Mouse (Mus musculus): ENCODE data around the gene Pinlyp. TPM values are rescaled to one million over a fixed set of nuclear protein-coding genes. Genes with fewer than 3 reads are reported as not detected.

Gene Pinlyp
- polyA plus RNA-seq (2012; rRNA removed), result 0.15 and 24.2 TPM in 2 replicates

GRCm38 (mm10) chr7:24546068-24546614, at the start of gene Pinlyp, which contains the start of gene Xrcc1:
Gene Pinlyp (minus strand): TSS chr7:24546118.
Gene Xrcc1 (plus strand): TSS chr7:24546289.
- WGBS, result 35% methylated on average over 13 of the region's 13 CpGs
- H3K4me1 ChIP-seq (ENCODE audit: control insufficient read depth, insufficient read depth, low read length), result 0 out of 2 replicates have a peak, but pooled peaks cover 2% of the 10 kb centered on the region
- TF ChIP-seq CTCF (IDR thresholded peaks at IDR 0.05; ENCODE audit: insufficient read depth, low read length) (no peak), POLR2A (IDR thresholded peaks at IDR 0.05; ENCODE audit: borderline replicate concordance, extremely low read depth, low read depth, low read length) (no peak)
- peak within 1 kb of the TSS; percentile 97 for H3K4me3 ChIP-seq (replicated peaks; ENCODE audit: extremely low read depth, low read depth, low read length)
- DNase-seq, result peak; percentile 18

DNA sequence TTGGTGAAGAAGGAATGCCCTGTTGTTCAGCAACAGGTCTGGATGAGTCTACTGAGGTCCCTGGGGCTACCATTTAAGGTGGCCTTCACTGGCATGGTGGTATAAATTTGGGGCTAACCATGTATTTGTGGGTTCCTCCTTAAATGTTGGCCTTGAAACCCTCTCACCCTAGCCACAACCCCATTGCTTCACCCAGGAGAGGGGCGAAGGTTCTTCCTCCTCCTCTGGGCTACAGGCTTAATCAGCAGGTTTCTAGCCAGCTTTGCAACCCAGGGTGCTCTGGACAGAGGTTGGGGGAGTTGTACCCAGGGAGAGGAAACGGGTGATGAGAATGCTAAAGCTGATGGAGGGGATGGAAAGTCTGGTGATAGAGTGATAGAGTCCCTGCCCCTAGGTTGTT, 49.5 kb upstream of the Pinlyp start:
- TF ChIP-seq CTCF (IDR thresholded peaks at IDR 0.05; ENCODE audit: insufficient read depth, low read length), result no peak
- no peak for TF ChIP-seq POLR2A (IDR thresholded peaks at IDR 0.05; ENCODE audit: borderline replicate concordance, extremely low read depth, low read depth, low read length)
- Histone ChIP-seq H3K4me1 (ENCODE audit: control insufficient read depth, insufficient read depth, low read length) (no peaks in the 10 kb centered on the region; the same call in 1 of the 2 replicates), H3K4me3 (replicated peaks; ENCODE audit: extremely low read depth, low read depth, low read length) (no peak overlapping the region)
- WGBS, result 68% methylated on average over 2 of the region's 2 CpGs
- DNase-seq, result no peak

- DNase-seq, result no peak
- Histone ChIP-seq H3K4me1 (ENCODE audit: control insufficient read depth, insufficient read depth, low read length) (no peaks in the 10 kb centered on the region; the same call in 1 of the 2 replicates), H3K4me3 (replicated peaks; ENCODE audit: extremely low read depth, low read depth, low read length) (peak overlapping the region; percentile 77)
- 12% methylated on average over 13 of the region's 13 CpGs for WGBS
- TF ChIP-seq CTCF (IDR thresholded peaks at IDR 0.05; ENCODE audit: insufficient read depth, low read length), result no peak
- TF ChIP-seq POLR2A (IDR thresholded peaks at IDR 0.05; ENCODE audit: borderline replicate concordance, extremely low read depth, low read depth, low read length), result no peak
Measured at GRCm38 (mm10) chr7:24594309-24594803, 48.4 kb upstream of the Pinlyp start.

DNA sequence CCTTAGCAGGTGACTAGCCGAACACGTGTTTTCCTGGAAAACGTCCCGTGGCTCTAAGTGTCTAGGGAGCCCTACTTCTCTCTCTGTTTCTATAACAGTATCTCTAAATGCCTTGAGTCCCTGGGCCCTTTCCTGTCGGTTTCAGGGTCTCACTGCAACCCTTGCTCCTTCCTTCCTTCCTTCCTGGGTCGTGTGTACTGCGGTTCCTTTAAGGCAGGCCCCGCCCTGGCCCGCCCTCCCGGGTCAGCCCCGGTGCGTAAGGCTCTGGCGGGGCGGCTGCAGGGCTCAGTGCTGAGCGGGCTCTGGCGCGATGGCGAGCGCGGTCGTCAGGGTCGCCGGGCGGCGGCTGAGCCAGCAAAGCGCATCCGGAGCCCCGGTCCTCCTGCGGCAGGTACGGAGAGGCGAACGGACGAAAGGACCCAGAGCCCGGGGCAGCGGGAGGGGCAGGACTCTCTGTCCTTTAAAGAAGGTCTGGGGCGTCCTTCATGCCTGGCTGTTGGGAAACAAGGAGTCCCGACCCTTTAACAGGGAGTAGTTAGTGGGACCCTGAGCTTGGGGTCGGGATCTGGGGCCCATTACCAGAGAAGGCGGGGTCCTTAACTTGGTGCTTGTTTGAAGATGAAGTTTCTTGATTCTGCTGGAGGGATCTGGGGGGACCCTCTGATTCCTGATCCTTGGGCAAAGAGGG, 47.8 kb upstream of the Pinlyp start:
- 1% methylated on average over 39 of the region's 39 CpGs for WGBS
- H3K4me1 ChIP-seq (ENCODE audit: control insufficient read depth, insufficient read depth, low read length), result no peaks in the 10 kb centered on the region; the same call in 1 of the 2 replicates
- no peak; the same call in 1 of the 2 replicates for TF ChIP-seq POLR2A (IDR thresholded peaks at IDR 0.05; ENCODE audit: borderline replicate concordance, extremely low read depth, low read depth, low read length)
- no peak for TF ChIP-seq CTCF (IDR thresholded peaks at IDR 0.05; ENCODE audit: insufficient read depth, low read length)
- H3K4me3 ChIP-seq (replicated peaks; ENCODE audit: extremely low read depth, low read depth, low read length), result peak overlapping the region; percentile 77
- peak; percentile 71 for DNase-seq

DNA sequence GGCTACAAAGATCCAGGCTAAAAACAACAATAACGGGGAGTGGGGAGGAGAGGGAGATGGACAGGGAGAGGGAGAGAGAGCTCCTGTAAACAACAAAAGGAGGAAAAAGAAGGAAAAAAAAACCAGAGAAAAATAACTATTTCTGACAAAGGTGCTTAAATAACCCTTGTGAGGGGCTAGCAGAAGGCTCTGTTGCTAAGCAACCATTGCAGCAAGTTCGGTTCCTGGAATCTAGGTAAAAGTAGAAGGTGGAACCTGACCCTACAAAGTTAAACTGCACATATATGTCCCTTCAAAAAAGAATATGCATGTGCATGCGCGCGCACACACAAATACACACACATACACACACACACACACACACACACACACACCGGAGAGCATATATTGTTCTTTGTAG, 46.9 kb upstream of the Pinlyp start:
- Histone ChIP-seq H3K4me3 (replicated peaks; ENCODE audit: extremely low read depth, low read depth, low read length) (no peak overlapping the region), H3K4me1 (ENCODE audit: control insufficient read depth, insufficient read depth, low read length) (peaks cover 2% of the 10 kb centered on the region; the same call in 1 of the 2 replicates)
- DNase-seq, result no peak
- WGBS, result 79% methylated on average over 6 of the region's 6 CpGs
- TF ChIP-seq POLR2A (IDR thresholded peaks at IDR 0.05; ENCODE audit: borderline replicate concordance, extremely low read depth, low read depth, low read length), result no peak
- no peak for TF ChIP-seq CTCF (IDR thresholded peaks at IDR 0.05; ENCODE audit: insufficient read depth, low read length)

GRCm38 (mm10) chr7:24592163-24592562, 46.2 kb upstream of the Pinlyp start:
- DNase-seq, result no peak
- WGBS, result 49% methylated on average over 4 of the region's 4 CpGs
- TF ChIP-seq CTCF (IDR thresholded peaks at IDR 0.05; ENCODE audit: insufficient read depth, low read length) (no peak), POLR2A (IDR thresholded peaks at IDR 0.05; ENCODE audit: borderline replicate concordance, extremely low read depth, low read depth, low read length) (no peak)
- no peak overlapping the region for H3K4me3 ChIP-seq (replicated peaks; ENCODE audit: extremely low read depth, low read depth, low read length)
- H3K4me1 ChIP-seq (ENCODE audit: control insufficient read depth, insufficient read depth, low read length), result peaks cover 7% of the 10 kb centered on the region; the same call in 1 of the 2 replicates

DNA sequence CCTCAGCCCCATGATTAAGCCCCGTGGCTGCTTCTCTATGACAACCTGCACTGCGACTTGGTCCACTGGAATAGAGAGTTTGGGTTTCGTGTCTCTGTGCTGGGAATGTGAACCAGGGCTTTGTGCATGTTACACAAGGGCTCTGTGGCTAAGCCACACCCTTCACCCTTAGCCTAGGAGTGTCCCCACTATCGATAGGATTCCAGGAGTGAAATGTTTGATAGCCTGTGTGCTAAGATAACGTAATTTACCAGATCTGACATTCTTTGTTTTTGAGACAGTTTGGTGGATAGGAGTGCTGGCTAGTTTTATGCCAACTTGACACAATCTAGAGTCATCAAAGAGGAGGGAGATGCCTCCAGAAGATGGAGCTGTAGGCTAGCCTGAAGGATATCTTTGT, 45.8 kb upstream of the Pinlyp start:
- Histone ChIP-seq H3K4me1 (ENCODE audit: control insufficient read depth, insufficient read depth, low read length) (peaks cover 7% of the 10 kb centered on the region; the same call in 1 of the 2 replicates), H3K4me3 (replicated peaks; ENCODE audit: extremely low read depth, low read depth, low read length) (no peak overlapping the region)
- no peak for DNase-seq
- TF ChIP-seq CTCF (IDR thresholded peaks at IDR 0.05; ENCODE audit: insufficient read depth, low read length), result no peak
- no peak for TF ChIP-seq POLR2A (IDR thresholded peaks at IDR 0.05; ENCODE audit: borderline replicate concordance, extremely low read depth, low read depth, low read length)
- 67% methylated on average over 5 of the region's 5 CpGs for WGBS

DNA sequence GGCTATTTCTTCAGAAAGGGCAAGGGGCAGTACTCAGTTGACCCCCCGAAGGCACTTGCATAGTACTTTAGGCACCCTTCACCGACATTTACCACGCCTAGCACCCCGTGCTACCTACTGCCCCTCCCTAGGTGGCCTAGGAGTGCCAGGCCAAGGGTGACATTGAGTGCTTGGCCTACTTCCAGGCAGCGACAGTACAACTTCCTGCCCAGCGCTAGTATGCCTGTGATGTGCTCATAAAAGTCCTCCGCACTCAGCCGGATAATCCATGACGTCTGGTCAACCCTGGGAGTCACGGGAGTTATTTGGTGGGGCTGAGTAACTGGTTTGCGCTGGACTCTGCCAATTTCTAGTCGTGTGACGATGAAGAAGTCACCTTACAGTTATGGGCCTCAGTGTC, 42.4 kb upstream of the Pinlyp start:
- TF ChIP-seq POLR2A (IDR thresholded peaks at IDR 0.05; ENCODE audit: borderline replicate concordance, extremely low read depth, low read depth, low read length), result no peak
- TF ChIP-seq CTCF (IDR thresholded peaks at IDR 0.05; ENCODE audit: insufficient read depth, low read length), result no peak
- H3K4me1 ChIP-seq (ENCODE audit: control insufficient read depth, insufficient read depth, low read length), result peaks cover 7% of the 10 kb centered on the region; the same call in 1 of the 2 replicates
- H3K4me3 ChIP-seq (replicated peaks; ENCODE audit: extremely low read depth, low read depth, low read length), result no peak overlapping the region
- no peak for DNase-seq
- WGBS, result 36% methylated on average over 13 of the region's 13 CpGs

DNA sequence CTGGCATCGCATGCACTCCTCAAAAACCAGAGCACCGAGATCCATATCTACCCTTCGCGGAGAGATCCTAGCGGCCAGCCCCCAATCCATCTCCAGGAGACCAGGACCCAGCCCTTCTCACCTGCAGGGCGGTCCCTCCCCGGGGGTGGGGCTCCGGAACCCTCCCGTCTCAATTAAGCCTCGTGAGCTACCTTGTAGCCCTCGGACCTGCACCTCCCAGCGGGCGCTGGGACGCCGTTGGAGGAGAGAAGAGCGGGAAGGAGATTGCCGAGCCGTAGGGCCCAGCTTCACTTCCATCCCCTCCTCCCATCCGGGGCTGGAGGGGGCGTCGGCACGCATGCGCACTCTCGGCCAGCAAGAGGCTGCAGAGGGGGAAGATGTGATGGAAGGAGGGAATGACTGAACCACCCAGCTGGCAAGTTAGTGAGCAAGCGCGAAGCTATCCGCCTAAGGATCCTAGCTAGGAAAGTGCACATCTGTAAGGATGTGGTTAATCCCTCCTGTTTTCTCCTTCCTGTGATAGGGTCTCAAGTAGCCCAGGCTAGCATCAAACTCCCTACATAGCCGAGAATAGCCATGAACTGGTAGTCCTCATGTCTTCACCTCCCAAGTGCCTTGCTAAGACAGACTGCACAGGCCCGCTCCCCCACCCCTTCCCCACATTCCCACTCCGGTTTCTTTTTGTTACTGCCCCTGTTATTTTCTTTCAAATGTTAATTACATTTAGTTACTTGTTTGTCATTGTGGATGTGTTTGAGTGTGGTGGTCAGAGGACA, 41.6 kb upstream of the Pinlyp start, which contains the start of the genes Ethe1 and Zfp575:
TSS of gene Ethe1 (plus strand) at position 214 of the 776 bp plus-strand sequence.
TSS of gene Zfp575 (minus strand) at position 312 of the 776 bp plus-strand sequence.
- TF ChIP-seq POLR2A (IDR thresholded peaks at IDR 0.05; ENCODE audit: borderline replicate concordance, extremely low read depth, low read depth, low read length) (peak; percentile 15; the same call in 1 of the 2 replicates), CTCF (IDR thresholded peaks at IDR 0.05; ENCODE audit: insufficient read depth, low read length) (no peak)
- Histone ChIP-seq H3K4me1 (ENCODE audit: control insufficient read depth, insufficient read depth, low read length) (peaks cover 7% of the 10 kb centered on the region; the same call in 1 of the 2 replicates), H3K4me3 (replicated peaks; ENCODE audit: extremely low read depth, low read depth, low read length) (peak within 1 kb of the TSS; percentile 25)
- DNase-seq, result no peak
- WGBS, result 12% methylated on average over 30 of the region's 30 CpGs
